Mouse (Mus musculus) heart, embryonic 16.5 days (tissue): Measurements from ENCODE around the gene Tspan18. TPM values are rescaled to one million over a fixed set of nuclear protein-coding genes. Genes with fewer than 3 reads are reported as not detected.

Experiments used
- ATAC-seq: fragments of 200-750 bp; cut with Nextera tagmentation; replicated peaks from 2 replicates; pipeline ENCODE4 v1.8.0; 2017; ENCODE audit warnings: moderate number of reproducible peaks; ENCODE audit not compliant: insufficient read depth, low FRiP score; ENCODE audit errors: extremely low read depth
- H3K27ac ChIP-seq: fragments of 300-500 bp; sonication (generic); 2 replicates; pipeline ENCODE4 v1.5.1; 2014; ENCODE audit warnings: mild to moderate bottlenecking, low read length, control low read depth, moderate library complexity
- H3K27me3 ChIP-seq: fragments of 300-500 bp; sonication (generic); 2 replicates; pipeline ENCODE4 v1.6.1; 2014; ENCODE audit warnings: low read length, mixed read lengths; ENCODE audit not compliant: control insufficient read depth, insufficient read depth
- H3K36me3 ChIP-seq: fragments of 300-500 bp; sonication (generic); 2 replicates; pipeline ENCODE4 v1.6.1; 2014; ENCODE audit not compliant: control insufficient read depth, insufficient read depth
- H3K4me1 ChIP-seq: fragments of 300-500 bp; sonication (generic); 2 replicates; pipeline ENCODE4 v1.6.1; 2014; ENCODE audit warnings: low read length, mixed read lengths; ENCODE audit not compliant: control insufficient read depth, insufficient read depth
- H3K4me2 ChIP-seq: fragments of 300-500 bp; sonication (generic); 2 replicates; pipeline ENCODE4 v1.6.1; 2014; ENCODE audit warnings: low read depth, mild to moderate bottlenecking, control low read depth, low read length
- H3K4me3 ChIP-seq: fragments of 300-500 bp; sonication (generic); 2 replicates; pipeline ENCODE4 v1.5.1; 2014; ENCODE audit warnings: mild to moderate bottlenecking, control low read depth, low read length
- H3K9ac ChIP-seq: fragments of 300-500 bp; sonication (generic); 2 replicates; pipeline ENCODE4 v1.6.1; 2014; ENCODE audit warnings: low read length, control low read depth
- H3K9me3 ChIP-seq: fragments of 300-500 bp; sonication (generic); replicated peaks from 2 replicates; pipeline ENCODE4 v1.6.1; 2016; ENCODE audit warnings: low read length; ENCODE audit not compliant: control insufficient read depth
- WGBS: fragments of 180-500 bp; shearing (Covaris S2); extraction: QIAGEN DNeasy Blood & Tissue Kit; methylation state at CpG from one replicate; pipeline ENCODE4 v1.1.7; 2014; 5-methylcytosine and 5-hydroxymethylcytosine counted together
- polyA plus RNA-seq: library from polyadenylated mRNA; unstranded; fragments of >200 nt; fragmentation: Nextera tagmentation; extraction: Ambion mirVana; gene quantifications from 2 replicates; pipeline ENCODE4 v1.2.1, GENCODE M21; 2015

Gene Tspan18
- polyA plus RNA-seq, 1 experiment from 2014 or later = 33.9 TPM

DNA sequence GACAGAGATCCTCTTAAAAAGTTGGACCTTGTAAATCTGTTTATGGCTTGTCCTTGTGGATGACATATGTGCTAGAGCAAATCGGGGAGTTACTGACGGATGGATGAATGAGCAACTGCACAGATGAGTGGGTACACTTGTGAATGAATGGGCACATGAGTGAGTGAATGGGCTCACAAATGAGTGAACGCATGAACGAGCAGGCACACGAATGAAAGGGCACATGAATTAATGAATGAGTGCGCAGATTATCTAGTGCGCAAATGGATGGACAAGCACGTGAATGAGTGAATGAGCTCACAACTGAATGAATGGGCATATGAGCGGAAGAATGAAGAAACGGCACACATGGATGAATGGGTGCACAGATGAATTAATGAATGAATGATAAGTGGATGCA lies 64.7 kb downstream of the Tspan18 start:
- ATAC-seq = no peak
- H3K36me3 ChIP-seq = no peaks in the 10 kb centered on the region
- 91% methylated on average over 10 of the region's 10 CpGs for WGBS

DNA sequence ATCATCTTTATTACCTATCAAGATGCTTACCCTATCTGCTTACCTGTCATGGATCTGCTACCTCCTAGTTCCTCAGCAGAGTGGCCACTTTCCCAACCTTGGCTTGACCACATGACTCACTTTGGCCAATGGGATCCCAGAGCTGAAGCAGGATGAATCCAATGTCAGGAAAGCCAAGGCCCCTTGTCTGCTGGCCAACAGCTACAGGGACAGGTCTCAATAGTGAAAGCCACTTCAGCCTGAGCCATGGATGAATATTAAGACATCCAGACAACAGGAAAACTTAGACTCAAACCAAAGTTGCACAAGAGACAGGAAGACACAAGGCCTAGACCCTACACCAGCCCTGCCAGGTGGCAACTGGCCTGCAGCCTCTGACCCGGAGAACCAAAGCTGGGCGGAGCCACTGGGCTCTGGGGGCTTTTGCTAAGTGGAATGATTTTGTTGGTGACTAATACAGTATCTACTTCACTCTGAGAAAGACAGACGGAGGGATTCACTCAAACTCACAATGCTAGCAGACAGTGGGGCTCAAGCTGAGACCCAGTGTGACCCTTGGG lies 65.5 kb downstream of the Tspan18 start:
- Histone ChIP-seq H3K9me3 (no peaks in the 10 kb centered on the region), H3K4me3 (no peak overlapping the region), H3K36me3 (no peaks in the 10 kb centered on the region), H3K27ac (peak overlapping the region; percentile 60), H3K9ac (no peak overlapping the region), H3K4me2 (no peak overlapping the region), H3K4me1 (peaks cover 48% of the 10 kb centered on the region), H3K27me3 (no peaks in the 10 kb centered on the region)
- 75% methylated on average over 3 of the region's 3 CpGs for WGBS
- ATAC-seq = no peak

More for the DNA sequence above, 64.7 kb downstream of the Tspan18 start:
- H3K27ac ChIP-seq = no peak overlapping the region
- H3K4me1 ChIP-seq = peaks cover 46% of the 10 kb centered on the region
- H3K4me3 ChIP-seq = no peak overlapping the region
- no peaks in the 10 kb centered on the region for H3K27me3 ChIP-seq
- H3K9me3 ChIP-seq = no peaks in the 10 kb centered on the region
- H3K4me2 ChIP-seq = no peak overlapping the region
- H3K9ac ChIP-seq = no peak overlapping the region

GRCm38 (mm10) chr2:93267791-93268190 lies 66.5 kb downstream of the Tspan18 start:
- no peak overlapping the region for H3K4me2 ChIP-seq
- H3K36me3 ChIP-seq = no peaks in the 10 kb centered on the region
- H3K9ac ChIP-seq = no peak overlapping the region
- peaks cover 55% of the 10 kb centered on the region for H3K4me1 ChIP-seq
- WGBS = 29% methylated on average over 4 of the region's 4 CpGs
- H3K27ac ChIP-seq = peak overlapping the region; percentile 60
- no peak overlapping the region for H3K4me3 ChIP-seq
- ATAC-seq = peak; percentile 84
- no peaks in the 10 kb centered on the region for H3K27me3 ChIP-seq
- H3K9me3 ChIP-seq = no peaks in the 10 kb centered on the region

DNA sequence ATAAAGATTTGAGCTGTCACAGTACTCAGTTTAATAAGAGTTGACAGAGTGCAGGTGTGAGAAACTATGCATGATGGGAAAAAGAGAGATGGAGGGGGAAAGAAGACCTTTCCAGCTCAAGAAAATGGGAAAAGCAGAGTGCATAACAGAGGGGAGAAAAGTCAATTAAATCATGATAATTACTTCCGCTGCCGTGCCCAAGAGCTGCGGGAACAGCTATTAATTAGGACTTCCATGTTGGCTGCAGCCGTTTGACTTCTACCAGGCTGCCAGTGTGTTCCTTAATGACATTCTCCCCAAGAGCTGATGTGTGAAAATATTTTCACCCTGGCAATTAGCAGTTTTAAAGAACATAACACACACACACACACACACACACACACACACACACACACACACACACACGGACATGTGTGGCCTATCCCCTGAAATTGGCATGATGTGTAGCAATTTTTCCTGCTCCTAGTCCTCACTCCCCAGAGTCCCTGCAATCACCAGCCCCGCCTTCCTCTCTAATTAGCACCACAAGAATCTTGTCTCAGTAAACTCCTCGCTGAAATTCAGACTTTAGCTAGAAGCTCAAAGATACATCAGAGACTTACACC lies 67.6 kb downstream of the Tspan18 start:
- no peaks in the 10 kb centered on the region for H3K9me3 ChIP-seq
- 69% methylated on average over 7 of the region's 7 CpGs for WGBS
- no peak overlapping the region for H3K4me2 ChIP-seq
- no peaks in the 10 kb centered on the region for H3K36me3 ChIP-seq
- H3K4me3 ChIP-seq = no peak overlapping the region
- no peaks in the 10 kb centered on the region for H3K27me3 ChIP-seq
- ATAC-seq = no peak
- peaks cover 66% of the 10 kb centered on the region for H3K4me1 ChIP-seq
- no peak overlapping the region for H3K27ac ChIP-seq
- H3K9ac ChIP-seq = no peak overlapping the region

DNA sequence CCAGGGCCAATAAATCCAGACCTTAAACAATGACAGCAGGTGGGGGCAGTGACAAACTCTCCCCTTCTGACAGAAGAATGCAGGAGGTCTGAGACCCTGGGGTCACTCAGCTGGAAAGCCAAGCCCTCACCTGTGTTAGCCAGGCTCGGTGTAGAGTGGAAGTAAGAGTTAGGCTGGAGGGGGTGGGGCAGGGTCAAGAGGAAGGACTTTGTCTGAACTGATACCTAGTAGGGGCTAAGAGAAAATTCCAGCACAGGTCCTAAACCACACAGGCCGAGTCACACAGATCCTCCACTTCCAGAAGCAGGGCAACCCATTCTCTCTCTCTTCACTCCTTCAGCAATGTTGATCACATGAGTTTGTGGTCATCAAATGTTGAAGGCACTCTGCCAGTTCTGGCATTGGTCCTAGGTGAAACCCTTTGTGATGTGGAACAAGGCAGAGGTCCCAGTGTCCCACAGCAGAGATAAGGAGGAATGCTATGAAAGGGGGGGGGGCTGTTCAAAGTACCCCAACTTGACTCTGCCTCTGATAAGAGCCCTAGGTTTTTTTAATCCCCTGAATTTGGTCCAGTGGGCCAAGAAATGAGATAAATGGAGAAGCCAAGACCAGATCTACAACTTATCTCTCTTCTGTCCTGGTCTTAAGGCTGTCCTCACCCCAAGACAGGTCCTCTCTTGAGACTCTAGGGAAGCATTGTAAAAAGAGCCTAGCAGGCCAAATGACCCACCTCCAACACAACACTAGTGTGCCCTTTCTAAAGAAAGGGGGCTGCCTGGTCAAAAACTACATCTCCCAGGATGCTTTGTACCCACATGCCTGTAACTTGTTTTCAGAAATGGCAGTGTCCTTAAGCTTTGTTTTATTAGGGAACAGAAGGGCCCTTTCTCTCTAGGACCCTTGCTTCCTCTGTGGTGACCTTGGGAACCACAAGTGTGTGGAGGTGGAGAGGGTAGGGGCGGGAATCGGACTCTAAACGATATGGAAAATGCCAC lies 71.7 kb downstream of the Tspan18 start:
- Histone ChIP-seq H3K36me3 (no peaks in the 10 kb centered on the region), H3K4me1 (peaks cover 50% of the 10 kb centered on the region), H3K4me3 (no peak overlapping the region), H3K27me3 (no peaks in the 10 kb centered on the region), H3K4me2 (no peak overlapping the region), H3K9me3 (no peaks in the 10 kb centered on the region), H3K27ac (peak overlapping the region; percentile 76), H3K9ac (no peak overlapping the region)
- ATAC-seq = peak; percentile 61
- 37% methylated on average over 5 of the region's 5 CpGs for WGBS

DNA sequence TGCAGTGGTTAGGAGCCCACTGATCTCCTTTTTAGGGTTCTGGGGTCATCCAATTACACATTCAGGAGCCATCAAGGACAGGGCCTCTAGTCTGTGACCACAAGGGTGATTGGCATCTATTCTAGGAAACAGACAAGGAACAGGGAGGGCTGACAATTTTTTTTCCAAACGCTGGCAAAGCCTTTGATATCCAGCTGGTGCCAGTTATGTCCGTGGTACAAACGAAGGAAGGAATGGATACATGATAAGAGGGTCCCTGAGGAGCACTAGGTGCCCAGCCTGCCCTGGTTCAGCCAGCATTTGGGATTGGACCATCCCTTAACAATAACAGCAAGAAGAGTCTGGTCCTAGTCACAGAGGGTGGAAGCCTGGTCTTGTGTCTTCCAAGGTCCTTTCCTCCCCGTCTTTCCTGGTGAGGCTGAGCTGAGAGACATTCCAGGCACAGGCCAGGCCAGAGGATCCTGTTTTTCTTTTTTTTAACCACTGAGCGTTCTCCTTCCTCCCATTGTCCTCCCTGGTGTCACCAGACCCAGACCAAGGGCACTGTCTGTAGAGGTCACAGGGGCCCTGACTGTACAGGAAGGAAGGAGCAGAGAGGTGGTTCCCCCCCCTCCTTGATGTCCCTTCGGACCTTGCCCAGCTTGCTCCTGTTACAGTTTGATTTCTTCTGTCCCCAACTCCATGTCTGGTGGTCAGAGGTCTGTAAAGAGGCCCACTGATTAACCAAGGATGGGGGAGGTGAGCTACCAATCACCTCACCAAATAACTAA lies 72.6 kb downstream of the Tspan18 start:
- Histone ChIP-seq H3K4me3 (no peak overlapping the region), H3K27me3 (no peaks in the 10 kb centered on the region), H3K27ac (peak overlapping the region; percentile 76), H3K4me1 (peaks cover 41% of the 10 kb centered on the region), H3K4me2 (no peak overlapping the region), H3K9ac (no peak overlapping the region; the same call in 1 of the 2 replicates), H3K36me3 (no peaks in the 10 kb centered on the region), H3K9me3 (no peaks in the 10 kb centered on the region)
- peak; percentile 77 for ATAC-seq
- WGBS = 26% methylated on average over 6 of the region's 6 CpGs

- no peaks in the 10 kb centered on the region for H3K27me3 ChIP-seq
- no peak overlapping the region for H3K27ac ChIP-seq
- H3K36me3 ChIP-seq = no peaks in the 10 kb centered on the region
- no peak overlapping the region for H3K9ac ChIP-seq
- H3K4me3 ChIP-seq = no peak overlapping the region
- no peaks in the 10 kb centered on the region for H3K9me3 ChIP-seq
- H3K4me1 ChIP-seq = peaks cover 19% of the 10 kb centered on the region
- H3K4me2 ChIP-seq = no peak overlapping the region
- 68% methylated on average over 4 of the region's 4 CpGs for WGBS
- ATAC-seq = no peak
Measured at GRCm38 (mm10) chr2:93257634-93258033, 76.7 kb downstream of the Tspan18 start.

DNA sequence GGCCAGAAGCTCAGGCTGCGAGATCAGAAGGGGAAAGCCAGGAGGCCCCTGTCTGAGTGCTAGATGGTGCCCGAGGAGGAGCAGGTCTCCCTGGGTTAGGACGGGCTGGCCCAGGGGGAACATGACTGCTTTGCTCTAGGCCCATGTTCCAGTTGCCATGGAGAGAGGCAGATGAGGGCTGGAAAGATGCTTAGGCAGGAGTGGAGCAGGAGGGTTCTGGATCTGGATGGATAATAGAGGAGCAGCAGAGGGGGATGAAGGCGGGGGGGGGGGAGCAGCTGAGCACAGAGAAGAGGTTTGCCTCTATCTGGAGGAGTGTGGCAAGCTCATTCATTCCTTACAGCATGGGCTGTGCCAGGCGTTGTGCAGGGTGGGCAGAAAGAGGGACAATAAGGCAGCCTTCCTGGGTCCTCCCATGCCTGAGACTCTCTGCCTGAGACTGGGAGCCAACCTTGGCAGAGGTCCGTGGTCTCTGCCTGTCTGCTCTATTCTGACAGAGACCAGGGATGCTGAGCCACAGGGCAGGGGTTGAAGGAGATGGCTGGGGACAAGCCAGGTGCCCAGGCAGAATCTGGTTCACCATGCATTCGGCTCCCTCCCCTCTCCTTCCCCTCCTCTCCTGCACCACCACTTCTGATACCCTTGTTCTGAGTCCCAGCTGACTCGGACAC lies 77.4 kb downstream of the Tspan18 start:
- no peaks in the 10 kb centered on the region for H3K9me3 ChIP-seq
- 75% methylated on average over 8 of the region's 8 CpGs for WGBS
- H3K4me3 ChIP-seq = no peak overlapping the region
- peaks cover 16% of the 10 kb centered on the region for H3K4me1 ChIP-seq
- ATAC-seq = no peak
- no peaks in the 10 kb centered on the region for H3K36me3 ChIP-seq
- H3K4me2 ChIP-seq = no peak overlapping the region
- no peak overlapping the region for H3K27ac ChIP-seq
- H3K27me3 ChIP-seq = no peaks in the 10 kb centered on the region
- no peak overlapping the region for H3K9ac ChIP-seq
